Mouse (Mus musculus) intestine, postnatal 0 days (tissue): ENCODE data around the gene Gm21987. TPM values are rescaled to one million over a fixed set of nuclear protein-coding genes. Genes with fewer than 3 reads are reported as not detected.

Experiments used
- ATAC-seq: fragments of 200-750 bp; cut with Nextera tagmentation; 2 replicates; pipeline ENCODE4 v1.8.0; 2017; ENCODE audit warnings: mild to moderate bottlenecking, moderate TSS enrichment, moderate library complexity
- H3K27ac ChIP-seq: fragments of 300-500 bp; sonication (generic); 2 replicates; pipeline ENCODE4 v1.5.1; 2014; ENCODE audit warnings: mild to moderate bottlenecking, low read depth, low read length, moderate library complexity
- H3K27me3 ChIP-seq: fragments of 300-500 bp; sonication (generic); replicated peaks from 2 replicates; pipeline ENCODE4 v1.6.1; 2014; ENCODE audit warnings: low read length, mixed read lengths; ENCODE audit not compliant: control insufficient read depth, insufficient read depth
- H3K36me3 ChIP-seq: fragments of 300-500 bp; sonication (generic); 2 replicates; pipeline ENCODE4 v1.6.1; 2014; ENCODE audit warnings: mild to moderate bottlenecking, moderate library complexity; ENCODE audit not compliant: control insufficient read depth, insufficient read depth
- H3K4me1 ChIP-seq: fragments of 300-500 bp; sonication (generic); replicated peaks from 2 replicates; pipeline ENCODE4 v1.6.1; 2014; ENCODE audit warnings: antibody characterized with exemption, low read length, mixed read lengths; ENCODE audit not compliant: control insufficient read depth, insufficient read depth
- H3K4me2 ChIP-seq: fragments of 300-500 bp; sonication (generic); replicated peaks from 2 replicates; pipeline ENCODE4 v1.6.1; 2014; ENCODE audit warnings: low read depth, mild to moderate bottlenecking, moderate library complexity
- H3K4me3 ChIP-seq: fragments of 300-500 bp; sonication (generic); 2 replicates; pipeline ENCODE4 v1.5.1; 2014; ENCODE audit warnings: low read depth, low read length
- H3K9ac ChIP-seq: fragments of 300-500 bp; sonication (generic); 2 replicates; pipeline ENCODE4 v1.6.1; 2014; ENCODE audit warnings: mild to moderate bottlenecking, low read depth, low read length
- H3K9me3 ChIP-seq: fragments of 300-500 bp; sonication (generic); 2 replicates; pipeline ENCODE4 v1.6.1; 2016; ENCODE audit warnings: mixed run types; ENCODE audit not compliant: control insufficient read depth
- CTCF ChIP-seq: sonication (generic); IDR thresholded peaks from 2 replicates; pipeline ENCODE4 v1.5.1; 2016; ENCODE audit warnings: low read depth, mild to moderate bottlenecking, control low read depth, antibody characterized with exemption, moderate library complexity
- WGBS: fragments of 180-500 bp; shearing (Covaris S2); extraction: QIAGEN DNeasy Blood & Tissue Kit; methylation state at CpG from one replicate; pipeline ENCODE4 v1.1.7; 2014; 5-methylcytosine and 5-hydroxymethylcytosine counted together
- polyA plus RNA-seq: library from polyadenylated mRNA; unstranded; fragments of >200 nt; fragmentation: Nextera tagmentation; extraction: Ambion mirVana; gene quantifications from 2 replicates; pipeline ENCODE4 v1.2.1, GENCODE M21; 2015

The Gm21987 gene
- polyA plus RNA-seq, 1 experiment from 2014 or later, result 0.38 TPM

GRCm38 (mm10) chr16:38389284-38389893, 42.5 kb downstream of the Gm21987 start:
- no peaks in the 10 kb centered on the region for H3K36me3 ChIP-seq
- TF ChIP-seq CTCF, result no peak
- H3K4me3 ChIP-seq, result no peak overlapping the region
- ATAC-seq, result no peak
- H3K27ac ChIP-seq, result no peak overlapping the region
- no peaks in the 10 kb centered on the region for H3K9me3 ChIP-seq
- H3K9ac ChIP-seq, result no peak overlapping the region
- H3K4me2 ChIP-seq, result no peak overlapping the region
- 75% methylated on average over 8 of the region's 8 CpGs for WGBS
- no peaks in the 10 kb centered on the region for H3K27me3 ChIP-seq
- H3K4me1 ChIP-seq, result no peaks in the 10 kb centered on the region

- H3K4me1 ChIP-seq, result no peaks in the 10 kb centered on the region
- TF ChIP-seq CTCF, result no peak
- H3K4me3 ChIP-seq, result no peak overlapping the region
- no peaks in the 10 kb centered on the region for H3K36me3 ChIP-seq
- no peak overlapping the region for H3K27ac ChIP-seq
- no peak for ATAC-seq
- H3K9me3 ChIP-seq, result no peaks in the 10 kb centered on the region
- 85% methylated on average over 7 of the region's 7 CpGs for WGBS
- no peak overlapping the region for H3K4me2 ChIP-seq
- H3K27me3 ChIP-seq, result no peaks in the 10 kb centered on the region
- no peak overlapping the region for H3K9ac ChIP-seq
These were observed 43.5 kb downstream of the Gm21987 start for GRCm38 (mm10) chr16:38390322-38390721.

GRCm38 (mm10) chr16:38392126-38392894, 45.5 kb downstream of the Gm21987 start:
- no peaks in the 10 kb centered on the region for H3K36me3 ChIP-seq
- H3K4me2 ChIP-seq, result no peak overlapping the region
- no peak overlapping the region for H3K4me3 ChIP-seq
- H3K4me1 ChIP-seq, result no peaks in the 10 kb centered on the region
- no peaks in the 10 kb centered on the region for H3K27me3 ChIP-seq
- H3K9ac ChIP-seq, result no peak overlapping the region
- no peak for ATAC-seq
- H3K27ac ChIP-seq, result no peak overlapping the region
- WGBS, result 68% methylated on average over 23 of the region's 23 CpGs
- no peak for TF ChIP-seq CTCF
- H3K9me3 ChIP-seq, result no peaks in the 10 kb centered on the region

DNA sequence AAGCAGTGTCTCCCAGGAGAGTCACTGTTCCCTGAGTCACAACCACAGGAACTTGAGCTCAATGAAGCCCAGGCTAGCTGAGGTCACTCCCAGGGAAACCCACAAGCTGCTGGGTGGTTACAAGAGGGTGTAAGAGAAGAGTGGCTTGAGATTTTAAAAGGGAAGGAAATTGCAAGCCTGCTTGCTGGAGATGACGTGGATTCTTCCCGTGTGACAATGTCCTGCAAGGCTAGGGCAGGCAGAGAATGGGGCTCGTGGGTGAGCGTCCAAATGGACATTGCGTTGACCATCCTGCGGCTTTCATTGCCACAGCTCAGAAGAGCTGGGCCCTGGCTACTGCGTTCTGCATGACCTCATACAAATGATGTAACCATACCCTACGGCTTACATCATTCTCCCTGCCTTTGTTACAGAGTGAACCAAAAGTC, 47.4 kb downstream of the Gm21987 start:
- H3K4me2 ChIP-seq, result no peak overlapping the region
- ATAC-seq, result no peak
- 86% methylated on average over 8 of the region's 8 CpGs for WGBS

GRCm38 (mm10) chr16:38395060-38395730, 48.4 kb downstream of the Gm21987 start:
- TF ChIP-seq CTCF, result no peak
- Histone ChIP-seq H3K4me1 (no peaks in the 10 kb centered on the region), H3K27ac (no peak overlapping the region), H3K9ac (no peak overlapping the region), H3K4me3 (no peak overlapping the region), H3K27me3 (no peaks in the 10 kb centered on the region; the same call in 1 of the 2 replicates), H3K4me2 (no peak overlapping the region), H3K36me3 (no peaks in the 10 kb centered on the region), H3K9me3 (no peaks in the 10 kb centered on the region)
- no peak for ATAC-seq
- WGBS, result 66% methylated on average over 6 of the region's 6 CpGs

More for the DNA sequence above, 47.4 kb downstream of the Gm21987 start:
- no peaks in the 10 kb centered on the region for H3K4me1 ChIP-seq
- H3K36me3 ChIP-seq, result no peaks in the 10 kb centered on the region
- H3K4me3 ChIP-seq, result no peak overlapping the region
- no peak overlapping the region for H3K9ac ChIP-seq
- TF ChIP-seq CTCF, result no peak
- H3K27me3 ChIP-seq, result no peaks in the 10 kb centered on the region
- H3K9me3 ChIP-seq, result no peaks in the 10 kb centered on the region
- no peak overlapping the region for H3K27ac ChIP-seq

- TF ChIP-seq CTCF, result no peak
- ATAC-seq, result no peak
- peak overlapping the region; percentile 21; the same call in 1 of the 2 replicates for H3K4me2 ChIP-seq
- no peak overlapping the region for H3K4me3 ChIP-seq
- no peaks in the 10 kb centered on the region for H3K4me1 ChIP-seq
- no peaks in the 10 kb centered on the region for H3K36me3 ChIP-seq
- no peak overlapping the region for H3K27ac ChIP-seq
- no peak overlapping the region for H3K9ac ChIP-seq
- H3K27me3 ChIP-seq, result no peaks in the 10 kb centered on the region; the same call in 1 of the 2 replicates
- 33% methylated on average over 13 of the region's 13 CpGs for WGBS
- no peaks in the 10 kb centered on the region for H3K9me3 ChIP-seq
These were observed 49.3 kb downstream of the Gm21987 start for GRCm38 (mm10) chr16:38396155-38396554.
